Mouse (Mus musculus) spleen, postnatal 4 days (tissue): ENCODE data around the gene Arx.

Source experiments
- DNase-seq, 2 experiments: peaks; one replicate each; pipeline ENCODE4 v3.0.0; 2022; ENCODE audit warnings: low spot score in 2 of 2

Gene Arx

DNA sequence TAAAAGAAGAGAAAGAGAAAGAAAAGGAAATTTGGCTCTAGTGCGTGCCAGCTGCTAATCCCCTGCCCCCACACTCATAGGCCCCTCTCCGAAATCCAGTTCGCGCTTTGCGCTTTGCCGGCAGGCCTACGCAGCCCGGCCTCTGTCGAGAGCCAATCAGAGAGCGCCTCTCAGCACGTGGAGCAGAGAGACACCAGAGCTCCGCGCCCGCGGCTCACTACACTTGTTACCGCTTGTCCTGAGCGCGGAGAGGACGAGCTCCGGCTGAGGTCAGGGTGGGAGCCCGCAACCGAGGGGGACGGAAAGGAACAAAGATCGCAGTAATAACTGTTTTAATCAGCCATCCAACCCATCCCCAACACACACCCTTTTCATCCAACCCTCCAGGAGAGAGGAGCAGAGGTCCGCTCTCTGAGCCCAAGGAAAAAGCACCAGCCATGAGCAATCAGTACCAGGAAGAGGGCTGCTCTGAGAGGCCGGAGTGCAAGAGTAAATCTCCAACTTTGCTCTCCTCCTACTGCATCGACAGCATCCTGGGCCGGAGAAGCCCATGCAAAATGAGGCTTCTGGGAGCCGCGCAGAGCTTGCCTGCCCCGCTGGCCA is at the start of gene Arx:
Gene Arx (plus strand): TSS at position 155 of the 603 bp plus-strand sequence.
- peak in 1 of 2 experiments; percentile 35 for DNase-seq

DNA sequence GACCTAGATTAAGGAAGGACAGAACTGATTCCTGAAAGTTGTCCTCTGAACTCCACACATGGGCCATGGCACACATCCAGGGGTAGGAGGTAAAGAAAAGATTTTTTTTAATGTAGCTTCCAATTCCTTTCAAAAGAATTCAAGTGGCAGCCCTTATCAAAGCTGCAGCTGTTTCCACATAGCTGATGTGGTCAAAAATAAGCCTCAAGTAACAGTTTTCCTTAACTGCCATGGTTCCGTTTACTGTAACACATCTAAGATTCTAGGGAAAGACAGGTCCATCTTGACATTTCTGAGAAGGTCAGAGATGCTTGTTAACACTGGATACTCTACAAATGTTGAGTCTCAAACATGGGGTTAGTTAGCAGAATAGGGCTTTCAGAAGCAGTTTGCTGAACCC is 34.9 kb upstream of the Arx start:
- no peak for DNase-seq

DNA sequence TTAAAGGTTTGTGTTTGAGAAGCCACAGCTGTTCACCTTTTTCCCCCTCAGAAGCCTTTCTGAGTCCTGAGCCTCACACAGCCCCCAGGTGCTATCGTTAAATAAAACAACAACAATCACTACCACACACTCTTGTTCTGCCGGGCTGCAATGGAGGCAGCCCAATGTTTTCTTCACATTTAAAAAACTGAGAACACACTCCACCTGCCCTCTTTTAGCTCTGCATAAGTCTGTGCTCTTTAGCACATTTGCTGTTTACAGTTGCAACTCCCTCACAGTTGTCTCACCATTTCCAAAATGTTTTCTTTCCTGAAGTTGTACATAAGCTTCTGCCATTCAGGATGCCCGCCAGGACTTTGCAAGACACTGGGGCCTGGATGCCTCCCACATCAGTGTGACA is 10.6 kb upstream of the Arx start:
- no peak for DNase-seq

DNA sequence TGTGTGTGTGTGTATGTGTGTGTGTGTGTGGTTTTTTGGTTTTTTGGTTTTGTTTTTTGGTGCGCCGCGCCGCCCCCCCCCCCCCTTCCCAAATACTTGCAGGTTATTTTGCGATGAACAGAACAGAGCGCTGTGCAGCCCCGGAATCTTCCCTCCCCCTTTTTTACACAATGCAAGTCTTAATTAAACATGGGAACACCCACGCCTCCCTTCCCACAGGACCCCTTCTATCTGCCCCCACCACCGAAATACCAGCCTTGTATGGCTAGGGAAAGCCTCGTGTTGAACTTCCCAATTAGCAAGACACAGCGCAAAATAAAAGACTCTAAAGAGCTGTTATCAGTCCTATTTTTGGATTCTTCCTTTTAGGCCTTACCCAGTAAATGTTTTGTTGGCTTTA is 6.3 kb upstream of the Arx start:
- no peak for DNase-seq

DNA sequence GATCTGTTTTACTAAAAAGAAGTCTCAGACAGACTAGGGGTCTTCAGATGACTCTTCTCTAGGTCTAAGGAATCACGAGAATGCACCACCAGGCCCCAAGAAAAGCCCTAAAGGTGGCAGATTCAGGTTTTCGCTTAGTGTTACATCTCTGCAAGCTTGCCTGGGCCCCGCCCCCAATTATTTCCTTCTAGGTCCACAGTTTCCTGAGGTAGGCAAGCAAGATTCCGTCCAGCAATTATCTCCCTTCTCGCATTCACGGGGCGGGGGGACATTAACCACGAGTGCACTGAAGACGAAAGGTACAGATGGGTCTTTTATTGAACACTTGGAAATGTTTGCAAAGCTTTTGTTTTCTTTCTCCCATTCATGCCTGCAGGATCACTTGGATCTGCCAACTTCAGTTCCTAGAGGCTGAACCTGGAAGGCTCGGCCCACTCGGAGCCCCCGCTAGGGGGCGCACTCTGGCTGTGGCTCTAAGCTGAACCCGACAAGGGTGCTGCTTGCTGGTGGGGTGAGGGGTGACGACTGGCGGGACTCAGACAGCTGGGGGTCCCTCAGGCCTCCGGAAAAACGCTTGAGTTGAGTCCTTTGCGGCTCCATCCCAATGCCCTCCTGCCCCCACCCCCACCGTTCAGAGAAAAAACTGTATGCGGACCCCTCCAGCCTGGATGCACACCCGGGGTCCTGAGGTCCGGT is 5.1 kb upstream of the Arx start:
- DNase-seq: peak; percentile 28 to 80

DNA sequence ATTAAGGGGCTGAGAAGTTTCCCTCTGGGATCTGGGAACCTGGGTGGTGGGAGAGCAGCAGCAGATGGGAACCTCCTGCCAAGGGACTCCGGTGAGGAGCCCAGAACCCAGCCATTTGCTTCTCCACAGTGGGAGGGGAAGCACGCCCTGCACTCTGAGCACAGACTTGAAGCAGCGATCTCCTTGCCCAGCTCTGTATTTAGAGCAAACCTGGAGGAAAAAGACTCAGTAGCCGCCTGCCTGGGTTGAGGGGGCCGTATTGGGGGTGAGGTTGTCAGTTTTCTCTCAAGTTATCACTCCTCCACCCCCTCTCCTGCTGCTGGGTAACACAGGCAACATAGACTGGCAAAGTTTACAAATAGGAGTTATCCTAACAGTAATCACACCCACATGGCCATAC is 4.5 kb upstream of the Arx start:
- DNase-seq: no peak

DNA sequence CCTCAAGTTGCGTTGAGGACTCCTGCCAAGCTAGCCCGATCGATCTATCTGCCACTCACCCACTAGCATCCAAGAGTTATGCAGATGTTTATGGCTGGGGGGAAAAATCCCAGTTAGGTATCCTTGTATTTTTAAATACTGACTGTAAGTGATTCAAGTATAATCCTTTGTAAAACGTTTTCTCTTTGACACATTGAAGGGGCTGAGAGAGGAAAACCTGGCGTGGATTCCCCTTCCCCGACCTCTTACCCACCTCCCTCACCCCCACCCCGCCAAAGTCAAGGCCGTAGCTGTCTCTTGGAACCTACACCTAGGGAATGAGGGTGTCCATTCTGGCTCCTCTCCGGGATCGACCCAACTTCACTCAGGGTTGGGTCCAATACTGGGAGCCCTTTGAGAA is 1.2 kb upstream of the Arx start:
- no peak for DNase-seq

DNA sequence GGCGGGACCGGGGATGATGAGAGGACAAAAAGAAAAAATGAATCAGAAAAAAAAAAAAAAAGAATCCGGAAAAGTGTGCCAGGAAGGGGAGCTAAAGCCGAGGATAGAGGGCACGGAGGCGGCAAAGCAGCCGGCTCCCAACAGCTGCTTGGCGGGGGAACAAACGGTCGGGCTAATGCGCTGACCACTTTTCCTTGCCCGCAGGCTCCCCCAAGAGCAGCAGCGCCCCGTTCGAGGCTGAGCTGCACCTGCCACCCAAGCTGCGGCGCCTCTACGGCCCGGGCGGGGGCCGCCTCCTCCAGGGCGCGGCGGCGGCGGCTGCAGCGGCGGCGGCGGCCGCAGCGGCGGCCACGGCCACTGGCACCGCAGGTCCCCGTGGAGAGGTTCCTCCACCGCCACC is 2.1 kb downstream of the Arx start:
- DNase-seq: no peak

DNA sequence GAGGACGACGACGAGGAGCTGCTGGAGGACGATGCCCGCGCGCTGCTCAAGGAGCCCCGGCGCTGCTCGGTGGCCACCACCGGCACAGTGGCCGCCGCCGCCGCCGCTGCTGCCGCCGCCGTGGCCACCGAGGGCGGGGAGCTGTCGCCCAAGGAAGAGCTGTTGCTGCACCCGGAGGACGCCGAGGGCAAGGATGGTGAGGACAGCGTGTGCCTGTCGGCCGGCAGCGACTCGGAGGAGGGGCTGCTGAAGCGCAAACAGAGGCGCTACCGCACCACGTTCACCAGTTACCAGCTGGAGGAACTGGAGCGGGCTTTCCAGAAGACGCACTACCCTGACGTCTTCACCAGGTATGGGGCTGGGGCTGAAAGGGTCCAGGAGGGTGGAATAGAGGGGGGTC is 2.8 kb downstream of the Arx start:
- no peak for DNase-seq

DNA sequence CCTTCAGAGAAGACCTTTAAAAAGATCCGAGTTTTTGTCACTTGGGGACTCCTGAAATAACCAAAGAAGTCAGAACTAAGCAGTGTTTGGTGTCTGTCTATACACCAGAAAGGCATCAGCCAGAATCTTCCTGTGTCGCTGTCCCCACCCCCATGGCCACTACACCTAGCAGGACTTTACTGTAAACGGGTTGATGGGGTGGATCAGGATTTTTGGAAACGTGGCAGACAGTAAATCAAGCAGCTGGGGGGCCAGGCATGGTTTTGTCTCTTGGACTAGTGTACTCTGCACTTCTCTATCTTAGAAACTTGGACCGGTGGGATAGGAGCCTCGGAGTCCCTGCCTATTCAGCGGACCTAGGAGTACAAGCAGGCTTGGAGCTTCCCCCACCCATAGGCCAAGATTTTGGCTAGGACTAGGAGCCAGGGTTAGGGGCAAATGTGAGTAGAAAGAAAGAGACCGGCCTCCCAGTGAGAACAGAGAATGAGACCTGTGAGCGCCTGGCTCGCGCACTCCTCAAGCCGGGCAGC is 3.7 kb downstream of the Arx start:
- no peak for DNase-seq

DNA sequence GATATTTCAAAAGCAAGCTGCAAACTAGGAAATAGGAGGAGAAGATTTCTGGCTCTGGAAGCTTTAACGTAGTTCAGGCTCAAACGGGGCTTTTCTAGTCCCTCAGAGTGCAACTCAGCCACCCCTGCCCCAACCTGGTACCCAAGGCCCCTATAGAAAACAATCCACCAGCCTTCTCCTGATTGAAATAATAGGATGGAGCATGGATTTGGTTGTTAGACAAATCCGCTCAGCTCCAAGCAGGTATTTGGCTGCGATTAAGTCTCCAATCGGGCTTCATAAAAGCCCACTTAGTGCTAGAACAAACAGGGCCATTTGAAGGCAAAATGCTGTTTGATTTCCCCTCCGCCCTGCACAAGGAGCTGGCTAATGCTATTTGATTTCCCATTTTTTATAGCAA is 5.8 kb downstream of the Arx start:
- DNase-seq: no peak

DNA sequence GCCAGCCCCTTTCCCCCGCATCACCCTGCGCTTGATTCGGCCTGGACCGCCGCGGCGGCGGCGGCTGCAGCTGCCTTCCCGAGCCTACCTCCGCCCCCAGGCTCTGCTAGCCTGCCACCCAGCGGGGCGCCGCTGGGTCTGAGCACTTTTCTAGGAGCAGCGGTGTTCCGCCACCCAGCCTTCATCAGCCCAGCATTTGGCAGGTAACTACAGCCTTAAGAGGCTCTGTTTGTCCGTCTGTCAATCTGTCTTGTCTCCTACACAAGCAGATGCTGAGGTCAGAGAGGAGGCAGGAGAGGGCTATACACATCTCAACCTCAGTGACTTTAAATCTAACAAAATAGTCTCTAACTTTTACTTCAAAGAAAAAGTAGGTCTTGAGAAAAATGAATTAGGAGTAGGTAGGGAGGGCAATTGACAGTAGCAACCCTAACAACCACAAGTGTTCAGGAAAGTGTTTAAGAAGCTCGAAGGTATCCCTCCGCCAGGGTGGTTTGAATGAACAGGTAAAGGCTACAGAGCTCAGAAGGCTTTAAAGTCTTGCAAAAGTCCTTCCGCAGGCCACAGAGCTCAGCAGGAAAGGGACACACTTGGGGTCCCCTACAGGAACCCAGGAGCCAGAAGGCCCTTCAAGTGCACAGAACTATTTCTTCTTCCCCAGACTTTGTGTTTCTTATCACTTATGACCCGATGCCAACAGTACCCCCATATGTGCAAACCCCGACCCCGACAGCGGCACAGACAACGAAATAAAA is 8.7 kb downstream of the Arx start:
- no peak for DNase-seq

DNA sequence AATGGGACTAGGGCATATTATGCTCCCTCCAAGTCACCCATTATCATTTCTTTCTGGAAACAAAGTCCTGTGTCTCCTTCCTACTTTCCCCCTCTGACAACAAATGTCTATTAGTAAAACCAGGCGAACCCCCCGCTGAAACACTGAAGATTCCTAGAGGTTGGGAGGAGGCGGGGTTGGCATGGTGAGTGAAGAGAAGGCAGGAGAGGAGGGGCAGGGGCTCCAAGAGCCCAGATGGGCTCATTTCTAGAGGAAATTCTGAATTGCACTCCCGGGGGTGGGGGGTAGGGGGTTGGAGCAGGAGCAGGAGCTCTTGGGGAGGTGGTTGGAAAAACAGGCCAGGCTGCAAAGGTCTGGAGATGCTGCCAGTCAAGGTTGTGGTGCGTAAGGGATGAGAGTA is 9.6 kb downstream of the Arx start:
- no peak for DNase-seq

DNA sequence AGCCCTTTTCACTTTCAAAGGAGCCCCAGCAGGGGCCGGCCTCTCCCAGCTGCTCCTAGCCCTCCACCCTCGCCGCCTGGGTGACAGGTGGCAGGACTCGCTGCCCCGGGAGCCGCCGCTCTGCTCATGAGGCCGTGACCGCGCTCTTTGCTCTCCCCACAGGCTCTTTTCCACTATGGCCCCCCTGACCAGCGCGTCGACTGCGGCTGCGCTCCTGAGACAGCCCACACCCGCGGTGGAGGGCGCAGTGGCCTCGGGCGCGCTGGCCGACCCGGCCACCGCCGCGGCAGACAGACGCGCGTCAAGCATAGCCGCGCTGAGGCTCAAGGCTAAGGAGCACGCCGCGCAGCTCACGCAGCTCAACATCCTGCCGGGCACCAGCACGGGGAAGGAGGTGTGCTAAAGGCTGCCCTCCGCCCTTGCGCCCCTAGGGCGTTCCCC is 10.8 kb downstream of the Arx start:
- DNase-seq: no peak

DNA sequence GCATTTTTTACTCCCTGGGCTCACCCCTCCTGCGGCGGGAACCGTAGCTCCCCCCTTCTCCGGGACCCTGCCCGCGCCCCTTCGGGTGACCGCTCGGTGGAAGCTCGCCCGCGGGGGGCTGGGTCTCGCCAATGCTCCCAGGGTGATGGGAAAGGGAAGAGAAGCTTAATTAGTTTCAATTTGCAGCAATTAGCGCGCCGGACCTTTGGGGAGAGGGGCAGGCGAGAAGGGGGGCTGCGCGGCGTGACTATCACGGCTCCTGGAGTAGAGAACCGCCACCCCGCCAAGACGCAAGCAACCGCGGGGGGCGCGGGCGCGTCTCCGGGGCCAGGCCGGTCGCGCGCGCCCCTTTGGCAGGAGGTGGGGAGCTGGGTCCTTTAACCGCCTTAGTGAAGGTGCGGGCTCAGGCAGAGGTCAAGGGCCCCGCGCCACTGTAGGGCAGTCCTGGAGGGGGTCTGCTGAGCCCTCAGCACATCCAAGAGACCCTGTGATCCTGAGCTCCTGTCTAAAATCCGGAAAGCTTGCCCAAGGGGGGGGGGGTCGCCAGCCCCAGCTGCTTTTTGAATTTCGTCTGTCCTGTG is 12.9 kb downstream of the Arx start:
- DNase-seq: no peak

DNA sequence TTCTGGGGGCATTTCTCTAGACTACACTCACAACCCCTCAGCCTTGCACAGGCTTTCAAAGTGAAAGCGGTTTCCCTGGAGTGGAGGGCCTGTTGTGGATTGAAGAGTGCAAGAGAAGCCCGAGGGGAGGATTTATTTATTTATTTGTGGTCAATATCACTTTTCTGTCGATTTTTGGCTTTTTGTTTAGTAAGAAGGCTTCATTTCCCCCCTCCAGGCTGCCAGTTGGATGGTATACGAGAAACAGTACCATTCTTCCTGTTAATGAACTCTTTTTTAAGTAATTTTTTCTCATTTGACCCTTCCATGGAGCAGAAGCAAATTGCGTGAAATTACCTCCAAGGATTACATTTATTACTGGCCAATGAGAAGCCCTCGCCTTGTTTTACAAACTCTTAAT is 13.5 kb downstream of the Arx start:
- DNase-seq: no peak

DNA sequence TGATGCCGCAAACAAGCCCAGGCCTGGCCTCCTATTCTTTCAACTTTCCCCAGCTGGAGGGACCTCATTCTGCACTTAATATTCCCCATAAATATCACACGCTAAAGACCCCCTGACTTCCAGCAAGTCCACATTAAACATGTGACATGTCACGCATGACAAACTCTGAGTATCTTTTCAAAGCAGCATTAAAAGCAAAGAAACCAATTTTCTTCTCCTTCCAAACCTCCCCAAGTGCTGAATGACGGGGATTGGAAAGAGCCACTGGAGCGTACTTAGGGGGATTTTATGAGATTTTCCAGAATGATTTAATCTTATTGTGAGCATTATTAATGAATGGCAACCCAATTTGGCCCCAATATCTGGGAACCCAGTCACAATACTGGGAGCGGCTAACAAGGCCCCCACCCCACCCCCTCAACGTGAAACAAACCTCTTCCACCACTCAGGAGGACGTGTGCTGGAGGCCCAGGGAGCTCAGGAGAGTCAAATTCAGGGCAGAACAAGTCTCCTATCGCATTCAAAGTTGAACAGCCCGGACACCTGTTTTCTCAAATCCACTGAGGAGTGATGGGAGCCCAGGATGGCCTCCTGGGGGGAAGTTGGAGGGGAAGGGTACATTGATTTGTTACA is 14.1 kb downstream of the Arx start:
- no peak for DNase-seq

DNA sequence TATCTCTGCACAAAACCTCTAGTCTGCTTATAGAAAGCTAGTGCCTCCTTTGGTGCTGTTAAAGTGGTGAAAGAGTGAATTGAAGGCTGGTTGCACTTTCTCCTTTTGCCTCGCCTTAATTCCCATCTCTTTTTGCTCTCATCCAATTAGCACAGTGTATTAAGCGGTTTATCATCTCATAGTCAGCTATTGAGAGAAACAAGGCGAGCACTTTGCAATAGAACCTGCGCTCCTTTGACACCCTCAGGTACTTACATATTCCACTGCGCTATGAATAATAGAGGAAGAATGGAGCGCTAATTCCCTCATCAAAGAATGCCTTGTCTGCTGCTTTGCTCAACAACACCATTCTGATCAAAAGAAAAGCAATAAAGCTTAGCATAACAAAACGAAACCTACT is 15.6 kb downstream of the Arx start:
- DNase-seq: no peak

DNA sequence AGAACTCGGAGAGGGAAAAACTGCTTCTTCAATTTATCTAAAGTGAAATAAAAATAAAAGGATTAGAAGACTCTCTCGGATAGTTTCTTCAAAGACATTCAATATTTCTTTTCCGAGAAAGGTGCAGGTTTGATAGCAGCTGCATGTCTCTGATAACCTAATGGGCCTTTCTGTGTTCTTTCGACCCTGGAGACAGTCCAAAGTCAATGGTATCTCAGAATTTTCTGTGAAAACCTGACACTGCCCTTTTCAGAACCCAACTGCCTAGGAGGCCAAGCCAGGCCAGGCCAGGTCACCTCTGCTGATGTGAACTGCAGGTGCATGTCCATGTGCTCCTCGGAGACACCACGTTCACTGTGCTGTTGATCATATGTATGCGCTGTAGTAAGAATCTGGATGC is 19.5 kb downstream of the Arx start:
- DNase-seq: no peak

DNA sequence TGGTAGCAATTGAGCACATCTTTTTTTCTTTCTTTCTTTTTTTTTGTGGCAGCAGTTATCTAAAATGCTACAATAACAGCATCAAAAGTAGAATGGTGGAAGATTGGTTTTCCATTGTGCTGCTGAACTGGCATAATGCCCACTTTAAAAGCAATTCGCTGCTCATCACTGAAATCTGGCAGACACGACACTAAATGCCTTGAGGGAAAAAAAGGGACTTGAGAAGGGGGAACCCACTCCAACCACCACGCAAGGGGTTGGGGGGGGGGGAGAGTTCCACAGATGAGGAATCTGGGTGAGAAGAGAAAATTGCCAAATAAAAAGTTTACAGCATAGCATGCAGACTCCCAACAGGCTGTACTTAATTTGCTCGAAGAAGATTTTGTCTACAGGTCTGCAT is 31.3 kb downstream of the Arx start:
- DNase-seq: no peak

DNA sequence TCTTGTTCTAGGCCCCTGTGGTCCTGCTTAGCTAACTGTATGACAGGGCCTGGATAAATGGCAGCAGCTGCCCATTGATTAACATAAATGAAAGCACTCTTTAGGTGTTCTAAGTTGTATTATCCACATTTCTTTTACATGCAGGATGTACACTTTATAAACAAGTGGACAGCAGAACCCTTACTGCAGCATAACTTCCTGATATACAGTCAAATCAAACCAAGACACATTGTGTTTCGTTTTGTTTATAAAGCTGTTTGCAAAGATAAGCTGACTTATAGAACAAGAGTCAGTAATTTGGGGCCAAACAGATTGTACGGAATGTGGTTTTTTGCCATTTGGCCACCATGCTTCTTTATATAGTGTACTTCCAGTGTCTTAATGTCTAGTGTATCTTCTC is 33.7 kb downstream of the Arx start:
- DNase-seq: no peak

DNA sequence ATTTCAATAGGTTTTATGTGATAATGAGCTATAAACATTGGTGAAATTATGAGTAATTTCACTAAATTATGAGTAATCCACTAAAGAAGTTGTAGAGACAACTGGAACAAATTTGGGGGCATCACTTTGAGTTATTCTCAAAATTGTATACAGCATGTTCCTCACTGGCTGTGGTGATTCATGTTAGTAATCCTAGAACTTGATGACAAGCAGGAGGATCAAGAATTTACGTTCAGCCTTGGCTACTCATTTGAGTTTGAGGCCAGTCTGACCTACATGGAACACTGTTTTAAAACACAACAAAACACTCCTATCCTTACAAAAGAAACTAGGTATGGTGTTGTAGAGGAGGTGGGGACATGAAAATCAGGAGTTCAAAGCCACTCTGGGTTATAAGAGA is 35.1 kb downstream of the Arx start:
- DNase-seq: no peak
